Mouse (Mus musculus) frontal cortex, postnatal 14 days (tissue): ENCODE measurements at regions not wholly inside any gene's neighbourhood (a gene's known extent, or its start where the extent isn't known, plus 50 kb on each side); places are given as distances from the start of the nearest gene placed in this dataset.

ENCODE experiments used
- DNase-seq, 2 experiments: peaks; one replicate each; pipeline ENCODE4 v3.0.0; 2022; ENCODE audit warnings: low spot score in 2 of 2

DNA sequence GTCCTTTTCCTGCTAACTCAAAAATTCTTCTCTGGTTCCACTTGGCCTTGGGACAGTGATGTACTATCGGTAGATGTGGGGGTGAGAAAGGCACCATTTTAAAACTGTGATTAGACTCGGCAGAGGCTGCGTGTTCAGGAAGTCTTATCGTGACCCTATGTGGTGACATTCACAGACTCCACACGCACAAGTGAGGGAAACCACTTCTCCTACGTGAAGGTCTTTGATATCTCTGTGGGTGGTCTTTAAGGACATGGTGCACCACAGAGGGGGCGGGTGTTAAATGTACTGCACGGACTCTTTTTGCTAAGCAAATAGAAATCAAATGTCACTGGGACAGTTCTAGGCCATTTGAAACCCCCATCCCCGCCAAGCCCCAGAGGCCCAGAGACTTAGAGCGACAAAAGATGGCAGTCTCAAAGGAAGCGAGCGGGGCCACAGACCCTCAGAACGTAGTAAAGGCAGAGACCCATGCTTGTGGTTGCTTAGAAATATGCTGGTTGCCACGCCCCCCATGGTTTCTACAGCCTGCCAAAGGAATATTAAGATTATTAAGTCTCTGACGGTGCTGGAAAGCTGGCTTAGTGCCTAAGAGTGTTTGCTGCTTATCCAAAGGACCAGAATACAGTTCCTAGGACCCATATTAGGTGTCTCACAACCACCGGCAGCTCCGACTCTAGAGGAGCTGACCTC lies 73.6 kb upstream of the Slc45a1 start:
- DNase-seq: no peak

GRCm38 (mm10) chr4:150724823-150725222 lies 72.8 kb upstream of the Slc45a1 start:
- no peak for DNase-seq

DNA sequence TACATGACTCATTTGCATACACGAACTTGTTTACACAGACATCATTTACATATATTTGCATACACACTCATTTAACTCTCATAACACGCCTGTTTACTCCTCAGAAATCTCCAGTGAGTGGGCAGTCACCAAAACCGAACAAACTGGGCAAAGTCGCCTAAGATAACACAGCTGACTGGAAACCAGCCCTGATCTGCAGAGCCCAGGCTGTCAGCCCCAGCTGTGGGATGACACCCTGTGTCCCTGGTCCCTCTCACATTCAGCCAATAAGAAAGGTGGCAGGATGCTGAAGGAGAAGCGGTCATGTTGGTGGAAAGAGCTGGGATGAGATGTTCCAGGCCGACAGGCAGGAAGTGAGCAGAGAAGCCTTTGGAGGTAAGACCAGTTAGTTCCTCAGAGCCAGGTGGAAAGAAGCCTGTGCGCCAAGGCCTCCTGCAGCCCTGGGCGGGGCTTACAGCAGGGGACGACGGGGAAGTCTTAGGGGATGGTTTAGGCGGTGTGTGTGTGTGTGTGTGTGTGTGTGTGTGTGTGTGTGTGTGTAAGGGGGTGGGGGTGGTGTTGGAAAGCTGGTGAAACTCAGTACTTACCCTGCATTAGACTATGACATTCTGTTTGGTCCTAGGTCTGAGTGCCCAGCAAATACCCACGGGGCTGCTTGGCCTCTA lies 69.8 kb upstream of the Slc45a1 start:
- DNase-seq: no peak

GRCm38 (mm10) chr4:150717866-150718265 lies 65.9 kb upstream of the Slc45a1 start:
- DNase-seq: no peak

DNA sequence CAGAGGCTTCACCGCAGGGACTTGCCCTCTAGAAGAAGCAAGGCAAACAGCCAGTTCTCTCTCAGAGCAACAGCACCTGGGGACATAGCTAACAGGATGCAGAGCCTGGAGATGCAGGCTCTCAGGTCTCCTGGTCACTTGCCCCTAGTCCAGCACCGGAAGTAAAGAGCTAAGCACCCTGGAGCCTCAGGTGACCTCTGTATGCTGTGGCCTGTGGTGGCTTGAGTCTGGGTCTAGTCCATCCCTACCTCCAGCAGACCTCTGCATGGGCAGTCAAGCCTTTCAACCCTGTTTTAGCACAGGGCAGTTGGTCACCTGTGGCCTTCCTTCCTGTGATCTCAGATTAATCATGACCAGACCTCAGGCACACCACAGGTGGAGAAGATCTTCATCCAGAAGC lies 63.1 kb upstream of the Slc45a1 start:
- DNase-seq: no peak

GRCm38 (mm10) chr4:150713291-150713690 lies 61.3 kb upstream of the Slc45a1 start:
- DNase-seq: no peak

DNA sequence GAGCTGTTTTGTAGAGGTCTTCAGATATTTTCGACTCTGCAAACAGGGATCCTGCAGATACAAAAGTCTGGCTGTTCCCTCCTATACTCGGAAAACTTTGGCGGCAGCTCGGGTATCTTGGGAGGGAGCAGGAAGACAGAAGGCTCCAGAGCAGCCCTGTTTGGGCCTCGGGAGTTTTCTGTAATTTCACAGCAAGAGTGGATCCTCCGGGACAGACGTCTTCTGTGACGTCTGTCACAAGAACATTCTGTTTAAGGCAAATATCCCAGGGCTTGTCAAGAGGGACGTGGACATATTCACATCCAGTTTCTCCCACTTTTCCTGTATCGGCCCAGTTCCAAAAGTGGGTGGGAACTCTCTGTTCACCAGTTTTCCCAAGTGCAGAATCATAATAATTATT lies 60.9 kb upstream of the Slc45a1 start:
- no peak for DNase-seq

DNA sequence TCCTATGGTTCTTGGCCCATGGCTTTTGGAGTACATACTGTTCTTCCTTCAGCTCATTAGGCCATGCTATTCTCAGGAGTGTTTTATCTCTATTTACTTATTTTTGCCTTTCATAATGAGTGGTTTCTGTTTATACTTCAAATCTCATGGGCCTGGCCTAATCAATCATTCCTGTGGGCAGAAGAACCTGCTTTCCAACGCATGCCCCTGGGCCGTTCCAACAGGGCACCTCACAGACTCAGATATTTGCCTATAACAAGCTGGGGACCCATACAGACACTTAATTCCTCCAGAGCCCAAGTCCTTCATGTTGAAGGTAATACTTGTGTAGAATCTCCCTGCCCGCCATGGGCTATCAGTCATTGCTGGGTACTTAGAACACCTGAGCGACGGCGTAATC lies 59.7 kb upstream of the Slc45a1 start:
- DNase-seq: no peak

GRCm38 (mm10) chr4:150709391-150710130 lies 57.6 kb upstream of the Slc45a1 start:
- no peak for DNase-seq

DNA sequence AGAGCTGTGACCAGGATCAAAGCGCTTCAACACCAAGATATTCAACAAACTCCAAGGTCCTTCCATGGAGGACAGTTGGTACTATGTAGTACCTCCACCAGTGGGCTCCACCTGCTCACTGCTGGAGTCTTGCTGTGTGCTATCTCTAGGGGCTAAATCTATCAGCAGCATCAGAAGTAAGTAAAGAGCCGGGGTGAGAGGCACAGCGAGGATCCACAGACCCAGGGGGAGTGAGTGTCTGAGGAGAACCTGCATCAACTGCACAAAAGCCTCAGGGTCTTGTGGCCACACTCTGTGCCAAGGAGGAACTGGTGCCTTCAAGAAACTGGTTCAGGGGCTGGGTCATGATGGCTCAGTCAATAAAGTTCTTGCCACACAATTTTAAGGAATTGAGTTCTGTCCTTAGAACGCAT lies 56.6 kb upstream of the Slc45a1 start:
- no peak for DNase-seq

- no peak for DNase-seq
These were observed 56.0 kb upstream of the Slc45a1 start for GRCm38 (mm10) chr4:150707725-150708571.

- no peak for DNase-seq
These were observed 55.1 kb upstream of the Slc45a1 start for GRCm38 (mm10) chr4:150706793-150707724.

DNA sequence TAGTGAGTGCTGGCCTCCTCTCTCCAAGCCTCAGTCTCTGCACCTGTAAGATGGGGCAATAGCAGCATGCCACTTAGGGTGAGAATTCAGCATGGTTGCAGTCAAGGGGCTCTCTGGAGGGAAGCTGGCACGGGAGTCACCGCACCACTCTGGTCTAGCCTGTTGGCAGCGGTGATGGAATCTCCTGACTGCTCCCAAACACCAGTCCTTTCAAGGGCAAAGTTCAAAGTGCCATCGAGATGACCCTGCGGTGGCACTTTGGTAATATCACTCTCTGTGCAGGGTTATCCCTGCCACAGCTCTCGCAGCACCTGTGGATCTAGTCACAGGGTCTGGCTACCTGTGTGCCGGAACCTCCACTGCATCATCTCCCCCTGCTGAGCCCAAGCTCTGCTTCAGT lies 54.3 kb upstream of the Slc45a1 start:
- DNase-seq: no peak

DNA sequence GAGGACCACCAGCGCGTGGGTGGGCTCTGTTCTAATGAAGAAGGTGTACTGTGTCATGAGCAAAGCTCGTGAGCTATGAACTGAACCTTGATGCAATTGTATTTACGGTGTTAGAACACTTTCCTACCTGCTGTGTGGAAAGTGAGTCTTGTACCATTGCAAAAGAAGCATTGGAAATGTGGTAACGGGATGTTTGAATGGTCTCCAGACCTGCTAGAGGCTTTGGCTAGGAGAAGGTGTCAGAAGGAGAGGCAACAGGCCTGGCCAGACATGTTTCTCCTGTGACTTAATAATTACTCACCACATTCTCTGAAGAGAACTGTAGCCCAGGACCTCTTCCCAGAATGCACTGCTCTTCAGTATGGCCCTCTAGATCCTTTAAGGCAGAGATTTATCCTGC lies 51.3 kb upstream of the Slc45a1 start:
- no peak for DNase-seq
